30 mouse cellular contexts compared by ENCODE assay signal in the genomic region with DNA sequence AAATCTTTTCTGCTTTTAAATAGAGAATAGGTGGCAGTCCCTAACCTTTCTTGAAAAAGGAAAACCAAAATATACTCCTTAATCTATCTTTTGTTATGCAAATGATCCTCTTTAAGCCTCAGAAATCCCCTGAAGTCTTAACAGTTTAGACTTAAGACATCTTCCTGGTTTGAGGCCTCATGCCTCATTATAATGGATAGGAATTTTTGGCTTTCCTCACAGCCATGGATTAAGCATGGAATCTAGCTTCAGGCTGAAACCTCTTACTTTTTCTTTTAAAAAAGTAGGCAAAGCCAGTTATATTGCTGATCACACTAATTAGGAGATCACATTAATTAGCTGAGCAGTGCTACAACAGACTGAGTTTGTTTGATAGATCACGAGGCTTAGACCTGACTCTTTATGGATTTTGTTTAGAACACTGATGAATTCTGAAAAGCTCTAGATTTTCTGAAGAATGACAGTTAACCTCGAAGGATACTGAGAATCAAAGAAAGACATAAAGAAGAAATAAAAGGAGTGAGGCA.
DNase-seq lines count a peak whose midpoint lies in the region; ATAC-seq and TF ChIP-seq lines count a peak whose summit lies in the region.
"Had no signal": no experiment of that assay in that cellular context is flagged by ENCODE, and none has a peak within 500 bp of the region (broad histone marks: within the 10 kb centered on the region; RNA-seq: fewer than 3 reads in every experiment).

No protein-coding gene starts in this region.

- peak; percentile 85 for ATAC-seq in forebrain, embryonic 11.5 days (replicated peaks; ENCODE audit: low FRiP score)
- ATAC-seq in forebrain, postnatal 0 days, result no peak
- ATAC-seq in forebrain, embryonic 13.5 days, result peak; percentile 78
- peak; percentile 73 for ATAC-seq in midbrain, embryonic 11.5 days (ENCODE audit: low FRiP score)
- ATAC-seq in midbrain, embryonic 16.5 days, result peak; percentile 62; the same call in 1 of the 2 replicates
- ATAC-seq in CD4-positive, CD25-positive, alpha-beta regulatory T cell, adult 4 months, result no peak
- ATAC-seq: intestine, postnatal 0 days; lung, postnatal 0 days had no signal

- H3K4me3 ChIP-seq in forebrain, embryonic 11.5 days (ENCODE audit: low read depth, low read length), result no peak overlapping the region
- no peak overlapping the region for H3K4me3 ChIP-seq in forebrain, postnatal 0 days (ENCODE audit: low read depth, low read length)
- H3K4me3 ChIP-seq in forebrain, embryonic 13.5 days, result no peak overlapping the region
- H3K4me3 ChIP-seq in midbrain, embryonic 11.5 days (ENCODE audit: low read depth, low read length), result no peak overlapping the region
- no peak overlapping the region for H3K4me3 ChIP-seq in midbrain, embryonic 16.5 days (ENCODE audit: low read depth, low read length)
- H3K4me3 ChIP-seq in limb, embryonic 10.5 days, result no peak overlapping the region
- H3K4me3 ChIP-seq: embryonic facial prominence, embryonic 12.5 days; heart, embryonic 10.5 days; hindbrain, embryonic 13.5 days; layer of hippocampus, adult 2 months; limb, embryonic 15.5 days; liver, embryonic 13.5 days; megakaryocyte, embryonic 14.5 days; neural tube, embryonic 15.5 days; stomach, embryonic 15.5 days had no signal

- H3K4me2 ChIP-seq in forebrain, embryonic 11.5 days (ENCODE audit: low read depth, low read length, severe bottlenecking), result no peak overlapping the region
- no peak overlapping the region for H3K4me2 ChIP-seq in forebrain, postnatal 0 days (ENCODE audit: low read depth)
- no peak overlapping the region for H3K4me2 ChIP-seq in forebrain, embryonic 13.5 days
- no peak overlapping the region for H3K4me2 ChIP-seq in midbrain, embryonic 11.5 days
- no peak overlapping the region for H3K4me2 ChIP-seq in midbrain, embryonic 16.5 days (ENCODE audit: low read length)
- H3K4me2 ChIP-seq: embryonic facial prominence, embryonic 12.5 days; hindbrain, embryonic 13.5 days; limb, embryonic 15.5 days; liver, embryonic 13.5 days; neural tube, embryonic 15.5 days; stomach, embryonic 15.5 days had no signal

- H3K9me3 ChIP-seq in forebrain, embryonic 11.5 days (ENCODE audit: control insufficient read depth, low read length), result no peaks in the 10 kb centered on the region
- H3K9me3 ChIP-seq in forebrain, postnatal 0 days (ENCODE audit: low read length), result no peaks in the 10 kb centered on the region
- H3K9me3 ChIP-seq in forebrain, embryonic 13.5 days (replicated peaks), result no peaks in the 10 kb centered on the region
- H3K9me3 ChIP-seq in midbrain, embryonic 11.5 days (ENCODE audit: control insufficient read depth, low read length), result no peaks in the 10 kb centered on the region
- no peaks in the 10 kb centered on the region for H3K9me3 ChIP-seq in midbrain, embryonic 16.5 days (replicated peaks; ENCODE audit: control insufficient read depth, low read length, poor library complexity, severe bottlenecking)
- H3K9me3 ChIP-seq in limb, embryonic 10.5 days (replicated peaks), result no peaks in the 10 kb centered on the region
- H3K9me3 ChIP-seq: embryonic facial prominence, embryonic 12.5 days; heart, embryonic 10.5 days; hindbrain, embryonic 13.5 days; limb, embryonic 15.5 days; liver, embryonic 13.5 days; megakaryocyte, embryonic 14.5 days; neural tube, embryonic 15.5 days; stomach, embryonic 15.5 days had no signal

- no peak for DNase-seq in forebrain, embryonic 11.5 days (ENCODE audit: low spot score)
- no peak for DNase-seq in forebrain, postnatal 0 days
- DNase-seq in midbrain, embryonic 11.5 days (ENCODE audit: low spot score, missing footprints), result no peak
- DNase-seq in kidney, postnatal 4 days, result no peak
- DNase-seq in limb, embryonic 10.5 days (ENCODE audit: low spot score), result no peak
- DNase-seq: adrenal gland, adult 8-10 months; B cell, adult 2 months; cerebellum, adult 9-11 months; gastrocnemius, postnatal 14 days; heart, postnatal 36 days; kidney, postnatal 14 days; left cerebral cortex, postnatal 4 days; liver, embryonic 13.5 days; lung, adult 18-20 months; lung, postnatal 4 days; right cerebral cortex, postnatal 25 days had no signal

- H3K27me3 ChIP-seq in forebrain, embryonic 11.5 days (ENCODE audit: control insufficient read depth, insufficient read depth, low read length), result no peaks in the 10 kb centered on the region
- no peaks in the 10 kb centered on the region for H3K27me3 ChIP-seq in forebrain, postnatal 0 days (ENCODE audit: insufficient read depth, low read length)
- H3K27me3 ChIP-seq in forebrain, embryonic 13.5 days, result peaks cover 3% of the 10 kb centered on the region; the same call in 1 of the 2 replicates
- no peaks in the 10 kb centered on the region for H3K27me3 ChIP-seq in midbrain, embryonic 11.5 days (ENCODE audit: control insufficient read depth, insufficient read depth, low read length)
- no peaks in the 10 kb centered on the region for H3K27me3 ChIP-seq in midbrain, embryonic 16.5 days (ENCODE audit: control insufficient read depth, insufficient read depth, low read depth, low read length)
- no peaks in the 10 kb centered on the region for H3K27me3 ChIP-seq in limb, embryonic 10.5 days (ENCODE audit: low read depth, poor library complexity, severe bottlenecking)
- H3K27me3 ChIP-seq: CH12.LX; embryonic facial prominence, embryonic 12.5 days; hindbrain, embryonic 13.5 days; limb, embryonic 15.5 days; liver, embryonic 13.5 days; megakaryocyte, embryonic 14.5 days; neural tube, embryonic 15.5 days; stomach, embryonic 15.5 days had no signal

- WGBS in forebrain, embryonic 11.5 days, result 8% methylated on average over 2 of the region's 2 CpGs
- 6% methylated on average over 2 of the region's 2 CpGs for WGBS in forebrain, postnatal 0 days
- 2% methylated on average over 2 of the region's 2 CpGs for WGBS in forebrain, embryonic 13.5 days
- 10% methylated on average over 2 of the region's 2 CpGs for WGBS in midbrain, embryonic 11.5 days
- 12% methylated on average over 2 of the region's 2 CpGs for WGBS in midbrain, embryonic 16.5 days
- WGBS in limb, embryonic 10.5 days, result 70% methylated on average over 2 of the region's 2 CpGs

- no peak overlapping the region for H3K9ac ChIP-seq in forebrain, embryonic 11.5 days (ENCODE audit: low read length)
- no peak overlapping the region for H3K9ac ChIP-seq in forebrain, postnatal 0 days
- no peak overlapping the region for H3K9ac ChIP-seq in forebrain, embryonic 13.5 days
- H3K9ac ChIP-seq in midbrain, embryonic 11.5 days (ENCODE audit: low read length), result no peak overlapping the region
- no peak overlapping the region for H3K9ac ChIP-seq in midbrain, embryonic 16.5 days (ENCODE audit: low read depth, low read length)
- H3K9ac ChIP-seq: embryonic facial prominence, embryonic 12.5 days; hindbrain, embryonic 13.5 days; limb, embryonic 15.5 days; liver, embryonic 13.5 days; neural tube, embryonic 15.5 days; stomach, embryonic 15.5 days had no signal

- no peaks in the 10 kb centered on the region for H3K4me1 ChIP-seq in forebrain, embryonic 11.5 days (replicated peaks; ENCODE audit: control insufficient read depth, insufficient read depth, low read length)
- H3K4me1 ChIP-seq in forebrain, postnatal 0 days (ENCODE audit: insufficient read depth), result no peaks in the 10 kb centered on the region
- H3K4me1 ChIP-seq in forebrain, embryonic 13.5 days, result peaks cover 19% of the 10 kb centered on the region
- peaks cover 4% of the 10 kb centered on the region for H3K4me1 ChIP-seq in midbrain, embryonic 11.5 days (ENCODE audit: control insufficient read depth, insufficient read depth, low read length)
- peaks cover 2% of the 10 kb centered on the region; the same call in 1 of the 2 replicates for H3K4me1 ChIP-seq in midbrain, embryonic 16.5 days (ENCODE audit: control insufficient read depth, insufficient read depth, low read length)
- no peaks in the 10 kb centered on the region for H3K4me1 ChIP-seq in limb, embryonic 10.5 days
- H3K4me1 ChIP-seq: embryonic facial prominence, embryonic 12.5 days; heart, embryonic 10.5 days; hindbrain, embryonic 13.5 days; limb, embryonic 15.5 days; liver, embryonic 13.5 days; megakaryocyte, embryonic 14.5 days; neural tube, embryonic 15.5 days; stomach, embryonic 15.5 days had no signal

- H3K36me3 ChIP-seq in forebrain, embryonic 11.5 days (ENCODE audit: control insufficient read depth, insufficient read depth, low read length), result no peaks in the 10 kb centered on the region
- no peaks in the 10 kb centered on the region for H3K36me3 ChIP-seq in forebrain, postnatal 0 days (ENCODE audit: insufficient read depth)
- H3K36me3 ChIP-seq in forebrain, embryonic 13.5 days (ENCODE audit: poor library complexity, severe bottlenecking), result no peaks in the 10 kb centered on the region
- H3K36me3 ChIP-seq in midbrain, embryonic 11.5 days (ENCODE audit: control insufficient read depth, insufficient read depth, low read length), result no peaks in the 10 kb centered on the region
- no peaks in the 10 kb centered on the region for H3K36me3 ChIP-seq in midbrain, embryonic 16.5 days (ENCODE audit: control insufficient read depth, insufficient read depth, low read length)
- no peaks in the 10 kb centered on the region for H3K36me3 ChIP-seq in limb, embryonic 10.5 days
- H3K36me3 ChIP-seq: embryonic facial prominence, embryonic 12.5 days; heart, embryonic 10.5 days; hindbrain, embryonic 13.5 days; limb, embryonic 15.5 days; liver, embryonic 13.5 days; neural tube, embryonic 15.5 days; stomach, embryonic 15.5 days had no signal

- H3K27ac ChIP-seq in forebrain, embryonic 11.5 days (ENCODE audit: low read depth, low read length), result no peak overlapping the region
- no peak overlapping the region for H3K27ac ChIP-seq in forebrain, postnatal 0 days (ENCODE audit: low read depth, low read length)
- no peak overlapping the region for H3K27ac ChIP-seq in forebrain, embryonic 13.5 days
- H3K27ac ChIP-seq in midbrain, embryonic 11.5 days (ENCODE audit: low read depth, low read length), result peak overlapping the region; percentile 45; the same call in 1 of the 2 replicates
- H3K27ac ChIP-seq in midbrain, embryonic 16.5 days (ENCODE audit: low read length), result no peak overlapping the region
- H3K27ac ChIP-seq in limb, embryonic 10.5 days, result no peak overlapping the region
- H3K27ac ChIP-seq: embryonic facial prominence, embryonic 12.5 days; heart, embryonic 10.5 days; hindbrain, embryonic 13.5 days; layer of hippocampus, adult 2 months; limb, embryonic 15.5 days; liver, embryonic 13.5 days; neural tube, embryonic 15.5 days; stomach, embryonic 15.5 days had no signal

- TF ChIP-seq CTCF in forebrain, postnatal 0 days (IDR thresholded peaks at IDR 0.05; ENCODE audit: low read depth), result no peak

Comparison
In these comparisons a context has a peak if more than half of its experiments do, and no peak if none do; other contexts are left out.
1. ATAC-seq: peak in forebrain, embryonic 11.5 days (single experiment), forebrain, embryonic 13.5 days (single experiment), midbrain, embryonic 11.5 days (single experiment) and midbrain, embryonic 16.5 days (single experiment); none in forebrain, postnatal 0 days (single experiment) and CD4-positive, CD25-positive, alpha-beta regulatory T cell, adult 4 months (single experiment).